Mouse (Mus musculus) liver, adult 2 months (tissue): ENCODE results near the gene Timm9.

Source experiments
- CTCF ChIP-seq: fragments of 200-500 bp; IDR thresholded peaks from 2 replicates; pipeline ENCODE4 v1.5.1; 2011; ENCODE audit warnings: low read depth, low read length, control low read depth
- POLR2A ChIP-seq: fragments of 200-500 bp; IDR thresholded peaks from 2 replicates; pipeline ENCODE4 v1.6.1; 2011; ENCODE audit warnings: low read length, control low read depth; ENCODE audit not compliant: insufficient read depth; ENCODE audit errors: extremely low read depth

DNA sequence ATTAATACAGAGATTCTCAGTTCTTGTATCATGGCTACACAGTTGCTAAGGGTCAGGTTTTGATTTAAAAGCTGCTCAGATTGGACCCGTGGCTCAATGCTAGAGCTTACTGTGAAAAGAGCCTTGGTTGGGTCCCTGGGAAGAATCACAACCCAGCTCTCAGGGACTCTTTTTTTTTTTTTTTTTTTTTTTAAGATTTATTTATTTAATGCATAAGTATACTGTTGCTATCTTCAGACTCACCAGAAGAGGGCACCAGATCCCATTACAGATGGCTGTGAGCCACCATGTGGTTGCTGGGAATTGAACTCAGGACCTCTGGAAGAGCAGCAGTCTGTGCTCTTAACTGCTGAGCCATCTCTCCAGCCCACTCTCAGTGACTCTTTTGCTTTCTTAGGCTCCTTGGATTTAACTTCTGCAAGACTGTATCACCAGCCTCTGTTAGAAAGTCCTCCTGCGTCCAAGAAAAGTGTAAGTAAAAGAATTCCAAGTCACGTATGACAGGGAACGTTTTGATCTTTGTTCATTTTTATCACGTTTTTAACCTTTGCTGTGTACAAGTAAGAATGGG, 2.9 kb upstream of the Timm9 start:
- TF ChIP-seq POLR2A (no peak), CTCF (no peak)
